Mouse (Mus musculus): ENCODE measurements around the gene Alox12b. TPM values are rescaled to one million over a fixed set of nuclear protein-coding genes. Genes with fewer than 3 reads are reported as not detected.

Gene Alox12b
- polyA plus RNA-seq, 1 experiment from 2014 or later, result not detected

DNA sequence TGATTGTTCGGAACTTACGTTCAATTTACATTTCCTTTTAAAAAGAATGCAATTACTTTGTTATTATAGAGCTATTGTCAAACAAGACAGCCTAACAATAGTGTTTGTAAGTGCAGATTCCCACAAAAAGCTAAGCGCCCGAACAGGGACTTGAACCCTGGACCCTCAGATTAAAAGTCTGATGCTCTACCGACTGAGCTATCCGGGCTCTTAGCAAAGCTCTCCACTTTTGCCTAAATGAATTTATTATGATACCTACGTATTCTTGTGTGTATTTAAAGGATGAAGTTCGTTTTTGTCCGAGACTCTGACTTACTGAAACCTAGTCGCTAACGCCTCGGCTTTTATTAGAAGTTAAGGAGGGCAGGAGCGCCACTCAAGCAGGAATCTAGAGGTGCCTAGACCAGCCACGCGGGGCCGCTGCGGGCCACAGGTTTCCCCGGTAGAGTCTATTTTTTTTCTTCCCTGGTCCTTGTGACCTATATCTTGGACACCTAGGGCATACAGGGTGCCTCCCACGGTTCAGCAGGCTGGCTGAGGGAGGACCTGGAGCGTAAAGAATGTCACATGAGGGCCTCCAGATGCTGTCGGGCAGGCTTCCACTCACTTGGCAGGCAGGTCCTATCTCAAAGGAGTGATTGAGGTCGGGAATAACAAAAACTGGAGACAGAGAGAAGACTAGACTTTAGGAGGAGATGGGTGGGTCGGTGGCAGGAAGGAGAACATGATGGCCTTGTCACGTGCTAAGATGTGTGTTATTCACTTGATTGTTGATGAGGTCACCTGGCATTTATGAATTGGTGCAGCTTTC lies 31.5 kb upstream of the Alox12b start:
- H3K9me3 ChIP-seq (ENCODE audit: low read length), result no peaks in the 10 kb centered on the region
- peak overlapping the region; percentile 97 for H3K4me2 ChIP-seq (ENCODE audit: low read depth, low read length)
- peak overlapping the region; percentile 61 for H3K4me3 ChIP-seq (ENCODE audit: low read depth, low read length)
- peaks cover 17% of the 10 kb centered on the region for H3K27me3 ChIP-seq (ENCODE audit: insufficient read depth, low read length)
- H3K9ac ChIP-seq (replicated peaks), result peak overlapping the region; percentile 64
- peaks cover 42% of the 10 kb centered on the region for H3K4me1 ChIP-seq (ENCODE audit: insufficient read depth)
- peak; percentile 51 for ATAC-seq
- H3K27ac ChIP-seq (ENCODE audit: low read depth), result peak overlapping the region; percentile 23; the same call in 1 of the 2 replicates
- TF ChIP-seq CTCF (IDR thresholded peaks at IDR 0.05; ENCODE audit: low read depth) (peak; percentile 67), EP300 (IDR thresholded peaks at IDR 0.05; ENCODE audit: low read depth) (no peak)
- H3K36me3 ChIP-seq (replicated peaks; ENCODE audit: insufficient read depth, low read length), result no peaks in the 10 kb centered on the region
- 1% methylated on average over 24 of the region's 24 CpGs for WGBS (ENCODE audit: insufficient replicate concordance)
- peak; percentile 81 for DNase-seq

DNA sequence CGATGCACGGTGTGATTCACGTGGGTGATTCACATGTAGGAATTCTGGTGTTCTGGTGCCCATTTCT lies 31.1 kb upstream of the Alox12b start, which contains the start of gene Aloxe3:
Aloxe3 (plus strand) TSS at position 45 of the 67 bp plus-strand sequence.
- peak within 1 kb of the TSS; percentile 64 for H3K9ac ChIP-seq (replicated peaks)
- peak within 1 kb of the TSS; percentile 23; the same call in 1 of the 2 replicates for H3K27ac ChIP-seq (ENCODE audit: low read depth)
- peak within 1 kb of the TSS; percentile 97 for H3K4me2 ChIP-seq (ENCODE audit: low read depth, low read length)
- 7% methylated on average over 3 of the region's 3 CpGs for WGBS (ENCODE audit: insufficient replicate concordance)
- peaks cover 13% of the 10 kb centered on the region for H3K27me3 ChIP-seq (ENCODE audit: insufficient read depth, low read length)
- no peaks in the 10 kb centered on the region for H3K9me3 ChIP-seq (ENCODE audit: low read length)
- ATAC-seq (no peak), DNase-seq (no peak)
- no peaks in the 10 kb centered on the region for H3K36me3 ChIP-seq (replicated peaks; ENCODE audit: insufficient read depth, low read length)
- peaks cover 37% of the 10 kb centered on the region for H3K4me1 ChIP-seq (ENCODE audit: insufficient read depth)
- no peak for TF ChIP-seq EP300 (IDR thresholded peaks at IDR 0.05; ENCODE audit: low read depth)
- no peak for TF ChIP-seq CTCF (IDR thresholded peaks at IDR 0.05; ENCODE audit: low read depth)
- H3K4me3 ChIP-seq (ENCODE audit: low read depth, low read length), result peak within 1 kb of the TSS; percentile 61

DNA sequence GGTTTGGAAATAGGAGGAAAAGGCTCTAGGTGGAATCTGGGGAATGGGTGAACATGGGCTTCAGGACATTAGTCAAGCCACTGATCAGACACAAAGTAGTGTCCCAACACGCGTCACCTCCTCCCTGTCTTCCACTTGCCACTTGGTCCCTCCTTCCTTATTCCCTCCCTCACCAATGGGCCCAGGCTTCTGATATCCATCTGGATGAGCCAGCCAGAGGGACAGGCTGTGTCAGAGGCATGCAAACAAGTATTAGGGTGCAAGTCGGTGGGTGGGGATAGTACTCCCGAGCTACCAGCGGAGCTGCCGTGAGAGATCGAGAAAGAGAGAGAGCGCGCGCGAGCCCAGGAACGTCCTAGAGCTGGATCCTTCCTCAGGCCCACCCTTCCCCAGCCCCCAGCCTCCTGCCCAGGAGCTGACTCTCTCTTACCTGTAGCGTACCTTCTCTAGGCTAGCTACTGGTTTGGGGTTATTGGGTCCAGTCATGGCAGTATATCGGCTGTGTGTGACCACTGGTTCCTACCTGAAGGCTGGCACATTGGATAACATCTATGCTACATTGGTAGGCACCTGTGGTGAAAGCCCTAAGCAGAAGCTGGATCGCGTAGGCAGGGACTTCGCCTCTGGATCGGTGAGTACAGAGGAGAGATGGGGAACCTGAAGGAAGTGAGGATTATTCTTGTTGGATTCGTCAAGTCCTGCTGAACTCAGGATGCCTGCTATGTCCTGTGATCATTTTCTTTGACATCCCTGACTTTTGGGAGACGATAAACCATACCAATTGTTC lies 30.7 kb upstream of the Alox12b start:
- no peak for ATAC-seq
- H3K9ac ChIP-seq (replicated peaks), result peak overlapping the region; percentile 64; the same call in 1 of the 2 replicates
- peak overlapping the region; percentile 61 for H3K4me3 ChIP-seq (ENCODE audit: low read depth, low read length)
- H3K27me3 ChIP-seq (ENCODE audit: insufficient read depth, low read length), result peaks cover 10% of the 10 kb centered on the region
- peaks cover 33% of the 10 kb centered on the region for H3K4me1 ChIP-seq (ENCODE audit: insufficient read depth)
- DNase-seq, result no peak
- TF ChIP-seq EP300 (IDR thresholded peaks at IDR 0.05; ENCODE audit: low read depth) (no peak), CTCF (IDR thresholded peaks at IDR 0.05; ENCODE audit: low read depth) (no peak)
- 11% methylated on average over 20 of the region's 20 CpGs for WGBS (ENCODE audit: insufficient replicate concordance)
- H3K9me3 ChIP-seq (ENCODE audit: low read length), result no peaks in the 10 kb centered on the region
- no peak overlapping the region for H3K27ac ChIP-seq (ENCODE audit: low read depth)
- no peaks in the 10 kb centered on the region for H3K36me3 ChIP-seq (replicated peaks; ENCODE audit: insufficient read depth, low read length)
- peak overlapping the region; percentile 97 for H3K4me2 ChIP-seq (ENCODE audit: low read depth, low read length)

DNA sequence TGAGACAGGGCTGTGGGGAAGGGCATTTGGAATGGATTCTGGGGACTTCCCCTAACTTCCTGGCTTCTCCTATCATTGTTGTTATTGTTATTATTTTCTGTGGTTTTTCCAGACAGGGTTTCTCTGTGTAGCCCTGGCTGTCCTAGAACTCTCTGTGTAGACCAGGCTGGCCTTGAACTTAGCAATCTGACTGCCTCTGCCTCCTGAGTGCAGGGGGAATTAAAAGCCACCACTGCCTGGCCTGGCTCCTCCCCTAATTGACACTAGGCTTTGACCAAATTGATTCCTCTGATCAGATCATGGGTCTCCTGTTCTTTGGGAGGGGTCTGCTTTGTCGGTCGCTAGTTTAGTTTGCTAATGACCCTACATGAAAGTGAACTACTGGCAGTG lies 30.1 kb upstream of the Alox12b start:
- Histone ChIP-seq H3K27ac (ENCODE audit: low read depth) (no peak overlapping the region), H3K9me3 (ENCODE audit: low read length) (no peaks in the 10 kb centered on the region), H3K36me3 (replicated peaks; ENCODE audit: insufficient read depth, low read length) (no peaks in the 10 kb centered on the region), H3K4me3 (ENCODE audit: low read depth, low read length) (no peak overlapping the region), H3K4me2 (ENCODE audit: low read depth, low read length) (peak overlapping the region; percentile 97), H3K9ac (replicated peaks) (no peak overlapping the region), H3K27me3 (ENCODE audit: insufficient read depth, low read length) (peaks cover 5% of the 10 kb centered on the region), H3K4me1 (ENCODE audit: insufficient read depth) (peaks cover 27% of the 10 kb centered on the region)
- DNase-seq (no peak), ATAC-seq (no peak)
- TF ChIP-seq CTCF (IDR thresholded peaks at IDR 0.05; ENCODE audit: low read depth) (no peak), EP300 (IDR thresholded peaks at IDR 0.05; ENCODE audit: low read depth) (no peak)
- WGBS (ENCODE audit: insufficient replicate concordance), result 49% methylated on average over 2 of the region's 2 CpGs

DNA sequence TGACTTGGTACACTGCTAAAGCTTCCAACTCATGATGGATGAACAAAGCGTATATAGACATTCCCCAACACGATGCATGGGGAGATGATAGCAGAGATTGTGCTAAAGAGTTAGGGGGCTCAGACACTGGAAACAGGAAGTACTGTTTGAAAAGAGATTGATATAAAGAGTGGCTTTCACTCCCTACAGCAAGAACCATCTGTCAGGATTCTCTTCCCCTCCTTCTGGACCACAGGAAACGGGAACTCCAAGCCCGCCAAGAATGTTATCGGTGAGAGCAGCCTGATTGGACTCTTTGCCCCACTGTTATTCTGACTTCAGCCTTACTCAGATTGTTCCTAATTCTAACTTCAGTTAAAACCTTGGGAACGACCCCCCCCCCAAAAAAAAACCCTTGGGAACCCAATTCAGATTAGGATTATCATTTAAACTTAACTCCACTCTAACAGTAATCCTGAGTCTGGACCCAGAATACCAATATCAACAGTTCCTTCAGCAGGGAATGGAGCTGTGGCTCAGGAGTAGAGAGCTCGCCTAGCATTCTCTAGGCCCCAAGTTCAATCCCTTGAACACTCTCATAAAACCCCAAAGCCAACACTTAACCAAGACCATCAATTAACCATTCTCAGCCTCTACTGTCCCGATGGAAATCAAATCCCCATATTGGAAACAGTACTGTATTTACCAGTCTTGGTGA lies 28.2 kb upstream of the Alox12b start:
- Histone ChIP-seq H3K27me3 (ENCODE audit: insufficient read depth, low read length) (no peaks in the 10 kb centered on the region), H3K27ac (ENCODE audit: low read depth) (no peak overlapping the region), H3K9me3 (ENCODE audit: low read length) (no peaks in the 10 kb centered on the region), H3K4me3 (ENCODE audit: low read depth, low read length) (no peak overlapping the region), H3K4me2 (ENCODE audit: low read depth, low read length) (no peak overlapping the region), H3K9ac (replicated peaks) (no peak overlapping the region), H3K36me3 (replicated peaks; ENCODE audit: insufficient read depth, low read length) (no peaks in the 10 kb centered on the region), H3K4me1 (ENCODE audit: insufficient read depth) (peaks cover 21% of the 10 kb centered on the region)
- ATAC-seq, result no peak
- DNase-seq, result no peak
- 49% methylated on average over 8 of the region's 8 CpGs for WGBS (ENCODE audit: insufficient replicate concordance)
- TF ChIP-seq EP300 (IDR thresholded peaks at IDR 0.05; ENCODE audit: low read depth), result no peak

DNA sequence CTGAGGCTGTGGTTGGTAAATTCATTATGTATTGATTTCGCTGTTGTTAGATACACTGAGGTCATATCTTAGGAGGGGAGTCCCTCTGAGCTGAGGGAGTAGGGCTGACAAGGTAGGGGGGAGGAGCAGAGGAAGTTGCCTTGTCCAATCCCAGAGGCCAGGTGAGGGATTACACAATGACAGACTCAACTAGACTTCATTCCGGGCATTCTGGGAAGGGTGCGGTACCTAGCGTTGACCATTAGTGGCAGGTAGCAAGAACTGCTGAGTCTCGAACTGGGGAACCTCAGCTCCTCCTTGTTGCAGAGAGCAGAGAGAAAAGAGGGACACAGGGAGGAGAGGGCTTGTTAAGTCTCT lies 23.2 kb upstream of the Alox12b start:
- TF ChIP-seq CTCF (IDR thresholded peaks at IDR 0.05; ENCODE audit: low read depth) (no peak), EP300 (IDR thresholded peaks at IDR 0.05; ENCODE audit: low read depth) (no peak)
- Histone ChIP-seq H3K4me2 (ENCODE audit: low read depth, low read length) (peak overlapping the region; percentile 69; the same call in 1 of the 2 replicates), H3K4me3 (ENCODE audit: low read depth, low read length) (no peak overlapping the region), H3K9me3 (ENCODE audit: low read length) (no peaks in the 10 kb centered on the region), H3K9ac (replicated peaks) (no peak overlapping the region), H3K27me3 (ENCODE audit: insufficient read depth, low read length) (no peaks in the 10 kb centered on the region), H3K4me1 (ENCODE audit: insufficient read depth) (peaks cover 19% of the 10 kb centered on the region), H3K27ac (ENCODE audit: low read depth) (no peak overlapping the region), H3K36me3 (replicated peaks; ENCODE audit: insufficient read depth, low read length) (no peaks in the 10 kb centered on the region)
- no peak for DNase-seq
- ATAC-seq, result peak; percentile 50
- 49% methylated on average over 5 of the region's 5 CpGs for WGBS (ENCODE audit: insufficient replicate concordance)

All from liver, postnatal 0 days (tissue).